Mouse (Mus musculus): ENCODE results near the gene Cmtm2b.

- no peak for TF ChIP-seq CTCF (IDR thresholded peaks at IDR 0.05; ENCODE audit: low read depth)
- TF ChIP-seq EP300 (IDR thresholded peaks at IDR 0.05; ENCODE audit: low read depth): no peak
These were observed 17.4 kb downstream of the Cmtm2b start, which contains the start of gene Cmtm3 for GRCm38 (mm10) chr8:104339229-104339982.
